Mouse (Mus musculus): ENCODE results near the gene Vwa5b2. TPM values are rescaled to one million over a fixed set of nuclear protein-coding genes. Genes with fewer than 3 reads are reported as not detected.

The Vwa5b2 gene
- polyA plus RNA-seq, 1 experiment from 2014 or later, result 3.7 TPM

DNA sequence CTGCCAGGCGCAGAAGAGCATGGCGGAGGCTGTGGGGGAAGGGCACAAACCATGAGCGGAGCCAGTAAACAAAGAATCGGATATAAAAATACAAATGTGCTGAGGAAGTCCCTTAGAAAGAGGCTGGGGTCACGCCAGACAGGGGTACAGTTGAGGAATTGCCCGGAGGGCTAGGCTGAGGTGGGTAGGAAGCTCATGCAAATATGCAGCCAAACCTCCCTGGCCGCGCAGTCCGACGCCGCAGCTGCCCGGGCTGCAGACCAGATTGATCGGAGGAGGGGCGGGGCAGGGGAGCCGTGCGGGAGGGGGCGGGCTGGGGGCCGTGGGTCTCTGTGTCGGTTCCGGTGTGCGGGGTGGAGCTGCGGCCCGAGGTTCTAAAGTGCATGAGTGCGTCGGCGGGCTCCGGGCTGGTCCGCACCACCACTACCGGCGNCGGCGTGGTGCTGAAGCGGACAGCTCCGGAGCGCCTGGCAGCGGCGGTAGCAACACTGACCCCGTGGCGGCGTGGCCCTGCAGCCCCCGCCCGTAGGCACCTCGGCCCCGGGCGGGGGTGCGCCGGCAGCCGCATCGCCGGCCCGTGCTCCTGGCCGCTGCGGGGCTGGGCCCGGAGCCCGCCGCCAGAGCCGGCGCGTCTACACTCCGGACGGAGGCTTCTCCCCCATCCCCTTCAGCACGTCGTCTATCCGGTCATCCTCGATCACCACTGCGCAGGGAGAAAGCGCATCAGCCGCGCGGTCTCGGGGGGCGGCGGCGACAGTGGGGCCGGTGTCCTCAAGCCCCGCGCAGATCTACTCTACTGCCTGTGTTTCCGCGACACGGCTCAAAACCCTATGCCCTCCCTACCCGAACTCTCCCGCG is 30.5 kb downstream of the Vwa5b2 start:
- peak; percentile 29; the same call in 1 of the 2 replicates for ATAC-seq (ENCODE audit: insufficient number of reproducible peaks, insufficient read depth, low FRiP score, low TSS enrichment)
- Histone ChIP-seq H3K27me3 (peaks cover 29% of the 10 kb centered on the region), H3K9me3 (no peaks in the 10 kb centered on the region), H3K4me1 (peaks cover 21% of the 10 kb centered on the region), H3K4me2 (replicated peaks) (peak overlapping the region; percentile 91), H3K4me3 (peak overlapping the region; percentile 68), H3K9ac (no peak overlapping the region; the same call in 1 of the 2 replicates), H3K27ac (no peak overlapping the region), H3K36me3 (peaks cover 8% of the 10 kb centered on the region)
- 3% methylated on average over 69 of the region's 83 CpGs for WGBS

DNA sequence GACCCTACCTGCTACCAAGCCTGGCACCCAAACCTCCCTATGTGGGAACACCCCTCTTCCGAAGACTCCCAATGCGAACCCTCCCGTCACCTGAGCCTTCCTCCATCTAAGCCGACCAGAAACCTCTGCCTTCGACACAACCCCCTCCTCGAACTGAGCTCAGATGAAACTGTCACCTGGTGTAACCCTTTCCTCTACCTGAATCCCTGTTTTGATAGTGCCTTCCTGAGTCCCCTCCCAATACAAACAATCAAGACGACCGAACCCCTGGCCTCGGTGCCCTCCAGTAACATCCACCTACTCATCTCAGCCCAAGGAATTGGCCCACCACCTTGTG is 31.1 kb downstream of the Vwa5b2 start:
- no peak for ATAC-seq (ENCODE audit: insufficient number of reproducible peaks, insufficient read depth, low FRiP score, low TSS enrichment)
- H3K27ac ChIP-seq, result no peak overlapping the region
- peaks cover 21% of the 10 kb centered on the region for H3K4me1 ChIP-seq
- H3K4me3 ChIP-seq, result peak overlapping the region; percentile 68
- H3K27me3 ChIP-seq, result peaks cover 29% of the 10 kb centered on the region
- whole genome bisulfite sequencing, result under 1% methylated on average over 9 of the region's 9 CpGs
- H3K9ac ChIP-seq, result peak overlapping the region; percentile 68
- peaks cover 8% of the 10 kb centered on the region for H3K36me3 ChIP-seq
- H3K4me2 ChIP-seq (replicated peaks), result peak overlapping the region; percentile 91
- H3K9me3 ChIP-seq, result no peaks in the 10 kb centered on the region

DNA sequence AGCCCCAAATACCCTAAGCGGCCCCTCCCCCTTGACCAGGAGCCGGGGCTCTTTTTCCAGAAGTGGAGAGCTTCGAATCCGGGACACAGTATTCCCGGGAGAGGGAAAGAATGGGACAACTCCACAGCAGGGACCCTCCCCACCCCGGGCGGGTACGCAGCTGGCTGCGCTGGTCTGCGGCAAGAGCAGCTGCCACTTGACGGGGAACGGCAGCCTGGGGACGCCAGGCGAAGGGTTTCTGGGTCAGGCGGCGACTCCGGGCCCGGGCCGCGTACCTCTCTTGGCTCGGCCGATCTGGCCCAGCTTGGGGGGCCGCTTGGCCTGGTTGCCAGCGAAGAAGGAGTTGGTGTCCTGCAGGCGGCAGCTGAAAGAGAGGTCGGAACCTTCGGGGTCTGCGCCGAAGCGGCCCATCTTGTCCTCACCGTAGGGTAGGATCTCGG is 31.5 kb downstream of the Vwa5b2 start:
- Histone ChIP-seq H3K36me3 (peaks cover 8% of the 10 kb centered on the region), H3K4me1 (peaks cover 21% of the 10 kb centered on the region), H3K4me2 (replicated peaks) (peak overlapping the region; percentile 91), H3K27ac (0 out of 2 replicates have a peak overlapping the region, but pooled peaks have one; percentile 23), H3K9ac (peak overlapping the region; percentile 68), H3K9me3 (no peaks in the 10 kb centered on the region), H3K27me3 (peaks cover 29% of the 10 kb centered on the region), H3K4me3 (peak overlapping the region; percentile 68)
- ATAC-seq (ENCODE audit: insufficient number of reproducible peaks, insufficient read depth, low FRiP score, low TSS enrichment), result peak; percentile 7; the same call in 1 of the 2 replicates
- under 1% methylated on average over 32 of the region's 32 CpGs for WGBS

DNA sequence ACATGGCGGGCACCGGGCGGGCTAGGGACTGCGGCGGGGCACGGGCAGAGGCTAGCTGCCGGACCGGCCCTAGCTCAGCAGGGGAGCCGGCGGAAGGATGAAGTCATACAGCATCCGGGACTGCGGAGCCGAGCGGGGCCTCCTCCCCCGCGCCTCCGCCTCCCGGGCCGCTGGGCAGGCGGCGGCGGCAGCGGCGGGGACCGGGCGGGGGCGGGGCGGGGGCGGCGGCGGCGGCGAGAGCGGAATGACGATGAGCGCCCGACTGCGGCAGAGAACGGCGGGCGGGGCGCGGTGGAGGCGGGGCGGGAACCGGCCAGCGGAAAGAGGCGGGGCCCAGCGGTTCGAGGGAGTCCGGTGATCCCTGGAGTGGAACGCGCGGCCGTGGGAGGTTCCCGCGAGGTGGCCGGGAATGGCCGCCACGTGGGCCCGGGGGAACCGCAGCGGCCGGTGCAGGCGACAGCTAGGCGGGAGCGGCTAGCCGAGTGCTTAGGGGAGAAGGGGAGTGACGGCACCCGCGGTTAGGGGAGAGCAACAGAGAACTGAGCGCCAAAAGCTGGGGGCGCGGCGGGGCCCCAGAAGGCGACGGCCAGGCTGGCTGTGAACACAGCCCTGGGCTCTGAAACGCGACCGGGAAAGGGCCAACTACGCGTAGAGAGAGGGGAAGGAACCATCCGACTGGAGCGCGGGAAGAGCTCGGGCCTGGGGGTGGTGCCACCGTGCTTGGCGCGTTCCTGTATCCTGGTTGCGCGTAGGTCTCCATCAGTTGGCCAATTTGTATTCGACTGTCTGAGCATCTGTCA is 32.1 kb downstream of the Vwa5b2 start, which contains the start of gene Camk2n2:
Gene Camk2n2 (minus strand): TSS at position 97 of the 800 bp plus-strand sequence.
- Histone ChIP-seq H3K4me3 (peak within 1 kb of the TSS; percentile 68), H3K9ac (peak within 1 kb of the TSS; percentile 68), H3K4me1 (peaks cover 21% of the 10 kb centered on the region), H3K9me3 (no peaks in the 10 kb centered on the region), H3K27ac (peak within 1 kb of the TSS; percentile 67), H3K36me3 (peaks cover 8% of the 10 kb centered on the region), H3K27me3 (peaks cover 29% of the 10 kb centered on the region), H3K4me2 (replicated peaks) (peak within 1 kb of the TSS; percentile 91)
- 1% methylated on average over 73 of the region's 92 CpGs for WGBS
- ATAC-seq (ENCODE audit: insufficient number of reproducible peaks, insufficient read depth, low FRiP score, low TSS enrichment), result peak; percentile 32

DNA sequence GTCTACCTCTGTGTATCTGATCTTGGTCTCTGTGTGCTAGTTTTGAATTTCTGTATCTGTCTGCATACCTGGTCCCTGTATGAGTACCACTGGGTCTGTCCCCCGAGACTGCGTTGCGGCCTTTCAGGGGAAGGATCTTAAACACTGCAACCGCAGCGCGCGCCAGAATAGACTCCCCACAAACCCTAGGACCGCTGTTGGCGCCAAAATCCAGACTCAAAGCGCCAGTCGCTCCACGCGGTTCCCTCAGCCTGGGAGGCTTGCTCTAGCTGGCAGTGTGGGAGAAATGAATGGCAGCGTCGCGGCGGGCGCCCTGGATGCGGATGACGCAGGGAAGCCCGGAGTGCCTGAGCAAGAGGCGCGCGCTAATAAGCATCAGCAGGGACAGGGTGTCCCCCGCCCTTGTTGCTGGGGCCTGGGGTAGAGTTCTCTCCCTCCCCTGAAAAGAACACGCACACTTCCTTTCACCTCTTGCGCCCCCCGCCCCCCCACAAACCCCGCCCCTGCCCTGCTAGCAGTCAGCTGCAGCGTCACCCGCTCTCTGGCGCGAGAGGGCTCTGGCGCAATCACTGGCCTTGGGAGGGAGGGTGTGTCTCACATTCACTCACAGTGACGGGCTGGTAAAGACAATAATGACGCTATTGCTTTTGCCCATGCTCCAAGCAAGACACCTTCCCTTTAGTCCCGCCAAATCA is 32.9 kb downstream of the Vwa5b2 start:
- Histone ChIP-seq H3K36me3 (peaks cover 8% of the 10 kb centered on the region), H3K4me3 (peak overlapping the region; percentile 68), H3K4me1 (peaks cover 21% of the 10 kb centered on the region), H3K27me3 (peaks cover 29% of the 10 kb centered on the region), H3K9me3 (no peaks in the 10 kb centered on the region), H3K27ac (peak overlapping the region; percentile 67), H3K9ac (peak overlapping the region; percentile 68), H3K4me2 (replicated peaks) (peak overlapping the region; percentile 91)
- peak; percentile 37 for ATAC-seq (ENCODE audit: insufficient number of reproducible peaks, insufficient read depth, low FRiP score, low TSS enrichment)
- WGBS, result 0% methylated on average over 34 of the region's 37 CpGs

DNA sequence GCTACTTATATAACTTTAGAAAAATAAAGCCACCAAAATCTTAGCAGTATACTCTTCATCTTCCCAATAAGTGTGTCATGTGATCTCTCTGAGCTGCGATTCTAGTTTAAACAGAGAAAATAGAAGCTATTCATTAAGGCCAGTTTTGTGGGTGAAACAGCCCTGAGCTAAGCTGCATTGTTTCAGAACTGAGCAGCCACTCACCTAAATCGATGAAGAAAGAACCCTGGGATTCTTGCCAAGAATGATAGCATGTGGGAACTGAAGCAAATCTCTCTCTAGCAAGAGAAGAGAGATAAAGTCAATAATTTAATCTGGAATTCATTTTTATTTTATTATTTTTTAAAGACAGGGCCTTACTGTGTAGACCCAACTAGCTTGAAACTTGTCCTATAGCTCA is 33.9 kb downstream of the Vwa5b2 start:
- no peak for ATAC-seq (ENCODE audit: insufficient number of reproducible peaks, insufficient read depth, low FRiP score, low TSS enrichment)
- Histone ChIP-seq H3K27ac (no peak overlapping the region), H3K4me3 (no peak overlapping the region), H3K9me3 (no peaks in the 10 kb centered on the region), H3K9ac (no peak overlapping the region), H3K36me3 (peaks cover 3% of the 10 kb centered on the region; the same call in 1 of the 2 replicates), H3K4me1 (peaks cover 21% of the 10 kb centered on the region), H3K27me3 (peaks cover 29% of the 10 kb centered on the region), H3K4me2 (replicated peaks) (no peak overlapping the region)
- 55% methylated on average over 2 of the region's 2 CpGs for WGBS

DNA sequence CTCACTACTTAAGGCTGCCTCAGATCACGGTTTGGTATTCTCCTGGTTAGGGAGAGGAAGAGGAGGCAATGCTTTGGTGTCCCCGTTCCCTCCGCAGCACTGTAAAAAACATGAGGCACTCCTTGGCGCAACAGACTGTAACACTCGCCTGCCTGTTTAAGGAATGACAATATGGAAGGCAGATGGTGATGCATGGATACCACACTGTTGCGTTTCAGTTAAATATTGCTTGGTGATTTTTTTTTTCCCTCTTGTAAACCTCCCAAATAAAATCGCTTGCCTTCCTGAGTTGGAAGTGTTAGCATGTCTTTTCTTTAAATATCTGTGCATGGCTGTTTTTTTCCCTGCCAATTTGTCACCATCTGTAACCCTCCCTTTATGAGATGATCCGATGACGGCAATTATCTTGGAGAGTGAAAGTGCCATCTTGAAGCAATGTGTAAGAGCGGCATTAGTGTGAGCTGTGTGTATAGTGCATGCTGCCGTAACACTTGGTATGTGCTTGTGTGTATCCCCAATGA is 39.7 kb downstream of the Vwa5b2 start:
- H3K4me1 ChIP-seq, result no peaks in the 10 kb centered on the region
- no peaks in the 10 kb centered on the region for H3K36me3 ChIP-seq
- H3K4me3 ChIP-seq, result no peak overlapping the region
- H3K27me3 ChIP-seq, result peaks cover 11% of the 10 kb centered on the region
- 49% methylated on average over 11 of the region's 11 CpGs for WGBS
- H3K9me3 ChIP-seq, result no peaks in the 10 kb centered on the region
- H3K9ac ChIP-seq, result no peak overlapping the region
- peak overlapping the region; percentile 93; the same call in 1 of the 2 replicates for H3K4me2 ChIP-seq (replicated peaks)
- H3K27ac ChIP-seq, result no peak overlapping the region
- ATAC-seq (ENCODE audit: insufficient number of reproducible peaks, insufficient read depth, low FRiP score, low TSS enrichment), result no peak

DNA sequence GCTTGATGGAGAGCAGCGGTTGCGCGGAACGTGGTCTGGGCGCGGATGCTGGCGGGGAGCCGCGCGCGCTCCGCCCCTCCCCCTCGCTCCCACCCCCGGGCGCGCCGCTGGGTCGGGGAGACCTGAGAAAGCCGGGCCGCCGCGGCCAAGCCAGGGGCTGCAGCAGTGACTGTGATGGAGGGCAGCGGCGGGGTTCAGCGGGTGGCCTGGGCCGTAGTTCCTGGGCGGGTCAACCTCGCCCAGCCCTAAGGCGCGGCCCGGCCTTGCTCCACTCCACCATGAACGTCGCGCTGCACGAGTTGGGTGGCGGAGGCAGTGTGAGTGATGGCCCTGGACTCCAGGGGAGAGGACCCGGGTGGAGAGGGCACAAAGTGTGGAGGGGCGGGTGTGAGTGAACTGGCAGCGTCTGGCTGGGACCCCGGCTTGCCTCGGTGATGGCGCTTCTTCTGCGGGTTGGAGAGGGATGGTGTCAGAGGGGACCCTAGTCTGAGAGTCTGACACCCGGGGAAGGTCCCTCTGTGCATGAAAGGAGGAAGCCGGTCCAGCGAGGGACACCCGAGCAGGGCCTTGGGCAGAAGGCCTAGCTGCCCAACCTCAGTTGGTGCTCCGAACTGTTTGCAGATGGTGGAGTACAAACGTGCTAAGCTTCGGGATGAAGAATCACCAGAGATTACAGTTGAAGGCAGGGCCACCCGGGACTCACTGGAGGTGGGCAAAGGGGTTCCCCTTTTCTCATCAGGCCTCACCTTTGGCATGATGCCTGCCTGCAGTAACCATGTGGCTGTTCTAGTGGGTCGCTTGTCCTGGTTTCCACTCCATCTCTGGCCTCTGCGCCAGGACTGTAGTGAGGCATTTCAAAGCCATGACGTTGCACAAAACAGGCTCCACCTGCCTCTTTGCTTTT is 40.7 kb downstream of the Vwa5b2 start, which contains the start of gene Ece2:
Gene Ece2 (plus strand): TSS at position 98 of the 904 bp plus-strand sequence.
- H3K4me2 ChIP-seq (replicated peaks), result peak within 1 kb of the TSS; percentile 93
- no peak within 1 kb of the TSS for H3K27ac ChIP-seq
- peak within 1 kb of the TSS; percentile 67 for H3K9ac ChIP-seq
- WGBS, result 8% methylated on average over 54 of the region's 54 CpGs
- H3K36me3 ChIP-seq, result no peaks in the 10 kb centered on the region
- H3K4me3 ChIP-seq, result peak within 1 kb of the TSS; percentile 50
- H3K9me3 ChIP-seq, result no peaks in the 10 kb centered on the region
- peak; percentile 56 for ATAC-seq (ENCODE audit: insufficient number of reproducible peaks, insufficient read depth, low FRiP score, low TSS enrichment)
- H3K27me3 ChIP-seq, result peaks cover 11% of the 10 kb centered on the region
- H3K4me1 ChIP-seq, result no peaks in the 10 kb centered on the region

DNA sequence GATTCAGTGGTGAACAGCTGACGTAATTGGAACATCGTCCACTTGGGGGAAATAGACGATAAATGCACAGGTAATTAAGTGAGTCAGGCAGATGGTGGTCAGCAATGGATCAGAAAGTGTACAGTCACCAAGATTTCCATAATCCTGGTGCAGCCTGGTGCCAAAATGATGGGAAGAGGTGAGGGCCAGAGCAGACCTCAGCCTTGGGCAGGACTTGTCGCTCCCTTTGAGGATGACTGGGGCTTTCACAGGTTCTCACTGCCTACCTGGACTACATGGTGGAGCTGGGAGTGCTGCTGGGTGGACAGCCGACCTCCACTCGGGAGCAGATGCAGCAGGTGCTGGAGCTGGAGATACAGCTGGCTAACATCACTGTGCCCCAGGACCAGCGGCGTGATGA is 48.1 kb downstream of the Vwa5b2 start:
- no peak overlapping the region for H3K4me2 ChIP-seq (replicated peaks)
- H3K27me3 ChIP-seq, result no peaks in the 10 kb centered on the region
- no peak for ATAC-seq (ENCODE audit: insufficient number of reproducible peaks, insufficient read depth, low FRiP score, low TSS enrichment)
- H3K27ac ChIP-seq, result no peak overlapping the region
- no peak overlapping the region for H3K4me3 ChIP-seq
- H3K9ac ChIP-seq, result no peak overlapping the region
- no peaks in the 10 kb centered on the region for H3K4me1 ChIP-seq
- no peaks in the 10 kb centered on the region for H3K36me3 ChIP-seq
- H3K9me3 ChIP-seq, result no peaks in the 10 kb centered on the region
- WGBS, result 77% methylated on average over 8 of the region's 8 CpGs

DNA sequence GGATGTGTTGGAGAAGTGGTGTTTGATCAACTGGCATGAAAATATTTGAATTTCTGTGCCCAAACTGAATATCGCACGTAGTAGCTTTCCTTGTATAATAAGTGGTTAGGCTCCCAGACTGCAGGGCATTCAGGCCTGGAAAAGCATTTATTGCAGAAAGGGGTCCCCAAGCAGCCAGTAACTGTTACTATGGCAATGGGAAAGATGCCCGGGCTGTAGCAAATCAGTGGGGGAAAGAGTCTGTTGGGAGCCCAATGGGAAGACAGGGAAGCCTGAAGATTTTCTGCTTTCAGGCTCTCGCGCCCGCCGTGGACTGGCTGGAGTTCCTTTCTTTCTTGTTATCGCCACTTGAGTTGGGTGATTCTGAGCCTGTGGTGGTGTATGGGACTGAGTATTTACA is 49.1 kb downstream of the Vwa5b2 start:
- Histone ChIP-seq H3K4me3 (no peak overlapping the region), H3K4me1 (no peaks in the 10 kb centered on the region), H3K27me3 (no peaks in the 10 kb centered on the region), H3K9ac (no peak overlapping the region), H3K27ac (no peak overlapping the region), H3K9me3 (no peaks in the 10 kb centered on the region), H3K4me2 (replicated peaks) (no peak overlapping the region), H3K36me3 (no peaks in the 10 kb centered on the region)
- 89% methylated on average over 8 of the region's 8 CpGs for WGBS
- no peak for ATAC-seq (ENCODE audit: insufficient number of reproducible peaks, insufficient read depth, low FRiP score, low TSS enrichment)

All from embryonic facial prominence, embryonic 12.5 days (tissue).